Mouse (Mus musculus): ENCODE measurements at regions not wholly inside any gene's neighbourhood (a gene's known extent, or its start where the extent isn't known, plus 50 kb on each side); places are given as distances from the start of the nearest gene placed in this dataset.
A peak's percentile ranks its signal among the peaks of the same experiment; 100 is the strongest.

- H3K9me3 ChIP-seq (replicated peaks; ENCODE audit: control insufficient read depth, low read length), result no peaks in the 10 kb centered on the region
- H3K4me1 ChIP-seq (ENCODE audit: control insufficient read depth, low read depth, low read length), result no peaks in the 10 kb centered on the region
- WGBS (ENCODE audit: insufficient replicate concordance), result 49% methylated on average over 2 of the region's 2 CpGs
- H3K4me2 ChIP-seq (ENCODE audit: low read depth, low read length), result no peak overlapping the region
- H3K27ac ChIP-seq (ENCODE audit: low read length), result no peak overlapping the region
- no peak overlapping the region for H3K4me3 ChIP-seq (ENCODE audit: low read depth, low read length)
- no peak for ATAC-seq (ENCODE audit: low read depth)
- H3K36me3 ChIP-seq (ENCODE audit: control insufficient read depth, insufficient read depth), result no peaks in the 10 kb centered on the region
- H3K9ac ChIP-seq (ENCODE audit: low read depth, low read length), result no peak overlapping the region
- no peaks in the 10 kb centered on the region for H3K27me3 ChIP-seq (ENCODE audit: control insufficient read depth, insufficient read depth, low read depth, low read length)
Measured at GRCm38 (mm10) chr10:87747846-87748552, 110.1 kb upstream of the Igf1 start.

GRCm38 (mm10) chr10:87748631-87749193 lies 109.4 kb upstream of the Igf1 start:
- Histone ChIP-seq H3K9ac (ENCODE audit: low read depth, low read length) (no peak overlapping the region), H3K4me3 (ENCODE audit: low read depth, low read length) (no peak overlapping the region), H3K9me3 (replicated peaks; ENCODE audit: control insufficient read depth, low read length) (no peaks in the 10 kb centered on the region), H3K27me3 (ENCODE audit: control insufficient read depth, insufficient read depth, low read depth, low read length) (no peaks in the 10 kb centered on the region), H3K4me2 (ENCODE audit: low read depth, low read length) (no peak overlapping the region), H3K36me3 (ENCODE audit: control insufficient read depth, insufficient read depth) (no peaks in the 10 kb centered on the region), H3K27ac (ENCODE audit: low read length) (no peak overlapping the region), H3K4me1 (ENCODE audit: control insufficient read depth, low read depth, low read length) (no peaks in the 10 kb centered on the region)
- no peak for ATAC-seq (ENCODE audit: low read depth)
- WGBS (ENCODE audit: insufficient replicate concordance), result 68% methylated on average over 4 of the region's 4 CpGs

- Histone ChIP-seq H3K27ac (ENCODE audit: low read length) (no peak overlapping the region), H3K9me3 (replicated peaks; ENCODE audit: control insufficient read depth, low read length) (no peaks in the 10 kb centered on the region), H3K27me3 (ENCODE audit: control insufficient read depth, insufficient read depth, low read depth, low read length) (no peaks in the 10 kb centered on the region), H3K4me2 (ENCODE audit: low read depth, low read length) (no peak overlapping the region), H3K4me3 (ENCODE audit: low read depth, low read length) (no peak overlapping the region), H3K4me1 (ENCODE audit: control insufficient read depth, low read depth, low read length) (no peaks in the 10 kb centered on the region), H3K36me3 (ENCODE audit: control insufficient read depth, insufficient read depth) (no peaks in the 10 kb centered on the region), H3K9ac (ENCODE audit: low read depth, low read length) (no peak overlapping the region)
- ATAC-seq (ENCODE audit: low read depth), result no peak
Measured at GRCm38 (mm10) chr10:87750321-87750720, 107.7 kb upstream of the Igf1 start.

GRCm38 (mm10) chr10:87750972-87751371 lies 107.1 kb upstream of the Igf1 start:
- no peak for ATAC-seq (ENCODE audit: low read depth)
- H3K36me3 ChIP-seq (ENCODE audit: control insufficient read depth, insufficient read depth), result no peaks in the 10 kb centered on the region
- H3K9me3 ChIP-seq (replicated peaks; ENCODE audit: control insufficient read depth, low read length), result no peaks in the 10 kb centered on the region
- H3K4me1 ChIP-seq (ENCODE audit: control insufficient read depth, low read depth, low read length), result no peaks in the 10 kb centered on the region
- no peak overlapping the region for H3K4me3 ChIP-seq (ENCODE audit: low read depth, low read length)
- no peaks in the 10 kb centered on the region for H3K27me3 ChIP-seq (ENCODE audit: control insufficient read depth, insufficient read depth, low read depth, low read length)
- H3K9ac ChIP-seq (ENCODE audit: low read depth, low read length), result no peak overlapping the region
- WGBS (ENCODE audit: insufficient replicate concordance), result 10% methylated on average over 1 of the region's 1 CpGs
- no peak overlapping the region for H3K27ac ChIP-seq (ENCODE audit: low read length)
- no peak overlapping the region for H3K4me2 ChIP-seq (ENCODE audit: low read depth, low read length)

GRCm38 (mm10) chr10:87752117-87752516 lies 105.9 kb upstream of the Igf1 start:
- no peaks in the 10 kb centered on the region for H3K36me3 ChIP-seq (ENCODE audit: control insufficient read depth, insufficient read depth)
- ATAC-seq (ENCODE audit: low read depth), result no peak
- H3K27ac ChIP-seq (ENCODE audit: low read length), result no peak overlapping the region
- no peaks in the 10 kb centered on the region for H3K9me3 ChIP-seq (replicated peaks; ENCODE audit: control insufficient read depth, low read length)
- 56% methylated on average over 2 of the region's 2 CpGs for WGBS (ENCODE audit: insufficient replicate concordance)
- no peak overlapping the region for H3K4me2 ChIP-seq (ENCODE audit: low read depth, low read length)
- H3K4me1 ChIP-seq (ENCODE audit: control insufficient read depth, low read depth, low read length), result no peaks in the 10 kb centered on the region
- H3K27me3 ChIP-seq (ENCODE audit: control insufficient read depth, insufficient read depth, low read depth, low read length), result no peaks in the 10 kb centered on the region
- no peak overlapping the region for H3K9ac ChIP-seq (ENCODE audit: low read depth, low read length)
- H3K4me3 ChIP-seq (ENCODE audit: low read depth, low read length), result no peak overlapping the region

GRCm38 (mm10) chr10:87753483-87753882 lies 104.6 kb upstream of the Igf1 start:
- H3K4me2 ChIP-seq (ENCODE audit: low read depth, low read length), result no peak overlapping the region
- 23% methylated on average over 1 of the region's 1 CpGs for WGBS (ENCODE audit: insufficient replicate concordance)
- no peaks in the 10 kb centered on the region for H3K4me1 ChIP-seq (ENCODE audit: control insufficient read depth, low read depth, low read length)
- no peak overlapping the region for H3K4me3 ChIP-seq (ENCODE audit: low read depth, low read length)
- no peak overlapping the region for H3K9ac ChIP-seq (ENCODE audit: low read depth, low read length)
- no peaks in the 10 kb centered on the region for H3K9me3 ChIP-seq (replicated peaks; ENCODE audit: control insufficient read depth, low read length)
- ATAC-seq (ENCODE audit: low read depth), result no peak
- no peaks in the 10 kb centered on the region for H3K27me3 ChIP-seq (ENCODE audit: control insufficient read depth, insufficient read depth, low read depth, low read length)
- H3K36me3 ChIP-seq (ENCODE audit: control insufficient read depth, insufficient read depth), result no peaks in the 10 kb centered on the region
- H3K27ac ChIP-seq (ENCODE audit: low read length), result no peak overlapping the region

GRCm38 (mm10) chr10:87761528-87762030 lies 96.5 kb upstream of the Igf1 start:
- no peak overlapping the region for H3K27ac ChIP-seq (ENCODE audit: low read length)
- H3K4me1 ChIP-seq (ENCODE audit: control insufficient read depth, low read depth, low read length), result no peaks in the 10 kb centered on the region
- WGBS (ENCODE audit: insufficient replicate concordance), result 54% methylated on average over 5 of the region's 5 CpGs
- H3K4me2 ChIP-seq (ENCODE audit: low read depth, low read length), result no peak overlapping the region
- no peak overlapping the region for H3K4me3 ChIP-seq (ENCODE audit: low read depth, low read length)
- no peaks in the 10 kb centered on the region for H3K36me3 ChIP-seq (ENCODE audit: control insufficient read depth, insufficient read depth)
- no peaks in the 10 kb centered on the region for H3K9me3 ChIP-seq (replicated peaks; ENCODE audit: control insufficient read depth, low read length)
- H3K27me3 ChIP-seq (ENCODE audit: control insufficient read depth, insufficient read depth, low read depth, low read length), result no peaks in the 10 kb centered on the region
- no peak overlapping the region for H3K9ac ChIP-seq (ENCODE audit: low read depth, low read length)
- ATAC-seq (ENCODE audit: low read depth), result no peak

GRCm38 (mm10) chr10:87787521-87787920 lies 70.5 kb upstream of the Igf1 start:
- 61% methylated on average over 4 of the region's 4 CpGs for WGBS (ENCODE audit: insufficient replicate concordance)
- H3K4me3 ChIP-seq (ENCODE audit: low read depth, low read length), result no peak overlapping the region
- no peak overlapping the region for H3K4me2 ChIP-seq (ENCODE audit: low read depth, low read length)
- no peaks in the 10 kb centered on the region for H3K27me3 ChIP-seq (ENCODE audit: control insufficient read depth, insufficient read depth, low read depth, low read length)
- H3K27ac ChIP-seq (ENCODE audit: low read length), result no peak overlapping the region
- no peaks in the 10 kb centered on the region for H3K36me3 ChIP-seq (ENCODE audit: control insufficient read depth, insufficient read depth)
- no peaks in the 10 kb centered on the region for H3K4me1 ChIP-seq (ENCODE audit: control insufficient read depth, low read depth, low read length)
- no peaks in the 10 kb centered on the region for H3K9me3 ChIP-seq (replicated peaks; ENCODE audit: control insufficient read depth, low read length)
- H3K9ac ChIP-seq (ENCODE audit: low read depth, low read length), result no peak overlapping the region
- ATAC-seq (ENCODE audit: low read depth), result peak; percentile 56

- Histone ChIP-seq H3K36me3 (ENCODE audit: control insufficient read depth, insufficient read depth) (no peaks in the 10 kb centered on the region), H3K9ac (ENCODE audit: low read depth, low read length) (no peak overlapping the region), H3K9me3 (replicated peaks; ENCODE audit: control insufficient read depth, low read length) (no peaks in the 10 kb centered on the region), H3K4me3 (ENCODE audit: low read depth, low read length) (no peak overlapping the region), H3K4me1 (ENCODE audit: control insufficient read depth, low read depth, low read length) (no peaks in the 10 kb centered on the region), H3K27ac (ENCODE audit: low read length) (no peak overlapping the region), H3K4me2 (ENCODE audit: low read depth, low read length) (no peak overlapping the region), H3K27me3 (ENCODE audit: control insufficient read depth, insufficient read depth, low read depth, low read length) (no peaks in the 10 kb centered on the region)
- no peak for ATAC-seq (ENCODE audit: low read depth)
Measured at GRCm38 (mm10) chr10:87792346-87792745, 65.7 kb upstream of the Igf1 start.
